Comparison of ENCODE assay signal across 8 mouse cellular contexts in the genomic region with DNA sequence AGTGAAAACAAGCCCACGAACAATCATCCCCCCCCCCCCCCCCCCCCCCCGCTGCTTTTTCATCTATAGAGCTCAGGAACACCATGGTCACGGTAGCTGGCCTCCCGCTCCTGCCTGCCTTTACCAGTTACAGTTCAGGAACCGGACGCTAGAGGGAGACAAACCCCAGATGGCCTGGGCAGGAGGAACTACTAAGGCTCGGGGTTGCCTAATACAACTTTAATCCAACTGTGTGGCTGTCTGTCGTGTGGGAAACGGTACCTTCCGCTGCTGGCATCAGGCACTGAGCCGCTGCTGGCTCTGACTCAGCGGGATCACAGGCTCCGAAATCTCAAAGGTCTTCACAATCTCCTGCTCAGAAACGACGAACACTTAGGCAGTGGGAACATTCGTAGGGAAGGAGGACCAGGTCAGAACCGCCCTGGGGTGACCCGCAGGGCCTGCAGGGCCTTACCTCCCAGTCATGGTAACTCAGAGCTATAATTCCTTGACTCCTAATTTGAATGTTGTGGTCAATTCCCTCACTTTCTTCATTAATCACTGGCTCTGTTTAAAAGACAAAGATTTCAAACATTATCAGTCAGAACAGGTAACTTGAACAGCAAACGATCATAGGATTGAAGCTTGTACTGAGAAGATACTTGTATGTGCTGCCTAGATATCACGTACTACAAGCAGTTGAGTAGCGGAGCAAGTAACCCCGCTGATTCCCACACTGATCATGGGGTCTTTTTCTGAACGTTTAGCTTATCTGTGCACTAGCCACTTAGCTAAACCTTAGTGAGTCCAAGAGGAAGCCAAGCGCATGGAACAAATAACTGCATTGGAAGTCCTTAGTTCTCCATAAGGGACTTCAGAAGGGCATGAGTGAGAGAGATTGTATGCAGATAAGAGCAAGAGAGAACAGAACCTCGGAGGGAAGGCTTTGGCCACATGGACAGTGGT. TPM values are rescaled to one million over a fixed set of nuclear protein-coding genes. Genes with fewer than 3 reads are reported as not detected.
DNase-seq lines count a peak whose midpoint lies in the region; ATAC-seq and TF ChIP-seq lines count a peak whose summit lies in the region.

No protein-coding gene starts in this region.

- H3K36me3 ChIP-seq in hindbrain, embryonic 15.5 days = peaks cover 33% of the 10 kb centered on the region

- H3K9me3 ChIP-seq in hindbrain, embryonic 15.5 days = no peaks in the 10 kb centered on the region

- no peak overlapping the region for H3K27ac ChIP-seq in hindbrain, embryonic 15.5 days (replicated peaks)

- no peak for DNase-seq in Patski (ENCODE audit: low read depth, low spot score)
- peak; percentile 89 to 95 for DNase-seq in cerebellum, postnatal 25 days
- DNase-seq in gastrocnemius, adult 18-20 months (ENCODE audit: low spot score) = peak; percentile 93
- peak; percentile 79 to 90 for DNase-seq in layer of hippocampus, postnatal 36 days
- peak; percentile 94 for DNase-seq in lung, postnatal 36 days
- DNase-seq in retina, postnatal 1 day = peak; percentile 92
- peak; percentile 88 for DNase-seq in thymus, postnatal 4 days

- H3K4me2 ChIP-seq in hindbrain, embryonic 15.5 days = no peak overlapping the region

- in situ Hi-C loops in Patski (cut with MboI; ENCODE audit: low pct_unique_long_range_greater_than_20kb) = loop anchor here (5.0 kb wide), 1 partner anchor 74 kb away; no protein-coding TSS in a partner anchor

- peak; percentile 93 for ATAC-seq in Patski
- peak; percentile 79 for ATAC-seq in hindbrain, embryonic 15.5 days (ENCODE audit: low FRiP score, low read depth)

- H3K4me1 ChIP-seq in hindbrain, embryonic 15.5 days (replicated peaks) = 0 out of 2 replicates have a peak, but pooled peaks cover 6% of the 10 kb centered on the region

- no peak overlapping the region for H3K9ac ChIP-seq in hindbrain, embryonic 15.5 days

- H3K27me3 ChIP-seq in Patski = no peaks in the 10 kb centered on the region
- no peaks in the 10 kb centered on the region for H3K27me3 ChIP-seq in hindbrain, embryonic 15.5 days

- CTCF ChIA-PET in Patski (lab: Charles Lee) = interaction anchor here (0.6 to 3.0 kb wide), 17 partner anchors 9 to 885 kb away, joined by 3 to 19 read pairs (median 3); no protein-coding TSS in a partner anchor

- POLR2A ChIA-PET in Patski (lab: Charles Lee) = interaction anchor here (0.5 to 1.0 kb wide), 4 partner anchors 9 to 888 kb away, joined by 3 to 4 read pairs (median 4); no protein-coding TSS in a partner anchor

- 45% methylated on average over 25 of the region's 25 CpGs for WGBS in hindbrain, embryonic 15.5 days

- peak; percentile 85 for TF ChIP-seq CTCF in Patski (IDR thresholded peaks at IDR 0.05)

- no peak overlapping the region for H3K4me3 ChIP-seq in hindbrain, embryonic 15.5 days

RNA-seq across cellular contexts. Expression of gene Ate1, which starts 13.4 kb away (rescaled TPM):
- 28.8 TPM for polyA plus RNA-seq in Patski (2021)
- total RNA-seq in gastrocnemius, adult 18-20 months (2021) = 10 to 100 TPM; 37.1 to 39.8 TPM
- polyA plus RNA-seq in hindbrain, embryonic 15.5 days (2015; fragmentation: Nextera tagmentation; extraction: Ambion mirVana) = 110 and 114 TPM in 2 replicates
- total RNA-seq in layer of hippocampus, postnatal 36 days (2021) = 10 to 100 TPM; 72.8 to 74.0 TPM

RNA-seq across cellular contexts. Expression of gene Nsmce4a, which starts 39.3 kb away (rescaled TPM):
- polyA plus RNA-seq in Patski (2021) = 80.1 TPM
- total RNA-seq in gastrocnemius, adult 18-20 months (2021) = 10 to 100 TPM; 28.4 to 29.0 TPM
- polyA plus RNA-seq in hindbrain, embryonic 15.5 days (2015; fragmentation: Nextera tagmentation; extraction: Ambion mirVana) = 81.4 and 86.2 TPM in 2 replicates
- total RNA-seq in layer of hippocampus, postnatal 36 days (2021) = 10 to 100 TPM; 41.5 to 41.8 TPM

RNA-seq across cellular contexts. Expression of gene Tacc2, which starts 43.6 kb away (rescaled TPM):
- 40.0 TPM for polyA plus RNA-seq in Patski (2021)
- 100 to 1,000 TPM; 414 to 460 TPM for total RNA-seq in gastrocnemius, adult 18-20 months (2021)
- polyA plus RNA-seq in hindbrain, embryonic 15.5 days (2015; fragmentation: Nextera tagmentation; extraction: Ambion mirVana) = 62.1 and 65.3 TPM in 2 replicates
- 10 to 100 TPM; 73.1 to 82.4 TPM for total RNA-seq in layer of hippocampus, postnatal 36 days (2021)

Comparison
In these comparisons a context has a peak if more than half of its experiments do, and no peak if none do; other contexts are left out.
1. RNA of gene Tacc2, which starts 43.6 kb away (total RNA-seq): 414 to 460 TPM in gastrocnemius, adult 18-20 months; 73.1 to 82.4 TPM in layer of hippocampus, postnatal 36 days; every median in the first group is over 4 times any median in the second.